Mouse (Mus musculus): ENCODE measurements around the gene Sugct.
A peak's percentile ranks its signal among the peaks of the same experiment; 100 is the strongest.

The Sugct gene

DNA sequence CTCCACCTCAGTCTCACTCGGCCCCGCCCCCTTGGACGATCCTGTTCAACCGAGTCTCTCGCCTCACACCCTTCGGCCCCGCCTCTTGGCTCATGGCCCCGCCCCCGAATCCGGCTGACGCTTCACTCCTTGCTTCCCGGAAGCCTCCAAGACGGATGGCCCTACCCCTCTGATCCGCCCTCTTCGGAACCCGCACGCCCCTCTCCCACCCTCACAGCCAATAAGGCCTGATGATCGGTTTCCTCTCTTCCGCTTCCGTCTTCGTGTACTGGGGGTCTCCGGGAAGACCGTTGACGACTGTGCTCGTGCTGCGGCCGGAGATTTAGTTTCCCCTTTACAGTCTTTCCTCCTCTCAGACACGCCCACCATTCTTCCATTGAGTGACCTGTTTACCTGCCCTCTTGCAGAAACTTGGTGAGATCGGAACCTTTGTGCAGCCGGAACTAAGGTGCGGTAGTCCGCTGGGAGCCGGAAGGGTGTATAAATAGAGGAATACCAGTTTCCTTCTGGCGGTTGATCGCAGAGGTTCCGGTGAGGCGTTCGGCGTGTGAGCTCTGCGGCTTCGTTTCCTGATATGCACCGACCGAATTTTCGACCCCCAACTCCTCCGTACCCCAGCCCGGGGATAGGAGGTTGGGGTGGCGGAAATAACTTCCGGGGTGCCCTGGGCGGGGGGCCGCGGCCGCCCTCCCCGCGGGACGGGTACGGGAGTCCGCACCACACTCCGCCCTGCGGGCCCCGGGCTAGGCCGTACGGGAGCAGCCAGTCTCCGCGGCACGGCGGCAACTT, at the start of gene Sugct, which contains the start of gene Mplkip:
Sugct (minus strand) TSS at position 643 of the 789 bp plus-strand sequence.
Mplkip (plus strand) TSS at position 282 of the 789 bp plus-strand sequence.
- DNase-seq (ENCODE audit: extremely low read depth, low read depth, low spot score): peak; percentile 81

DNA sequence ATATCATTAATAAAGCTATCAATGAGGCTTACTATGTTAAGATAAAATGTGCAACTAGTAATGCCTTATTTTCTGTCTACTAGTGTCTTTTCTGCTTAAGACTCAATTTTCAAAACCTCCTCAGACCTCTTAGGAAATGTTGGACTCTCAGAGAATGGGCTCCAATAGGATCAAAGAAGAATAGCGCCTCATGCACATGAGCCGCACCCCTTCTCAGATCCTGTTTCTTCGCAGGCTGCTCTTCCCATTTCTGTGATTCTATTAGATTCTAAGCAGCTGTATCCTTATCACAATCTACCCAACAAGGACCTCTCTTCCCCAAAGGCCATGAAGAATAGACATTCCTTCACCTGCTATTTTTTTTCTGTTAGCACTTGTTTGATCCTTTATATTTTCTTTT, 33.4 kb upstream of the Sugct start:
- no peak for DNase-seq (ENCODE audit: extremely low read depth, low read depth, low spot score)

DNA sequence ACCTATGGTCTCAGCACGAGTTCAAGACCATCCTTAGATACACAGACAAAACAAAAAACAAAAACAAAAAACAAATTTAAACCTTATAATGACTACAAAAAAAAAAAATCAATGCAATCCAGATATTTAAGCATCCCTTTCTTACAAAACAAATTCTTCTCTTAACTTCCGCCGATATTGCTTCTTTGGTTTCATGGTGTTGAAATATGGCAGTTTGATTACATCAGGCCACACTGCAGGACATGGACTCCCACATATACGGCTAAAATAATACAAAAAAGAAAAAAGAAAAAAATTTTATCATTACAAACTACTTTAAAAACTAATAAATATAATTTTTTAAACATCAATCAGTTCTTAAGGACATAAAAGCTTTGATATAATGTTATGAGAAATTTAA, 32.6 kb upstream of the Sugct start:
- DNase-seq (ENCODE audit: extremely low read depth, low read depth, low spot score): no peak

DNA sequence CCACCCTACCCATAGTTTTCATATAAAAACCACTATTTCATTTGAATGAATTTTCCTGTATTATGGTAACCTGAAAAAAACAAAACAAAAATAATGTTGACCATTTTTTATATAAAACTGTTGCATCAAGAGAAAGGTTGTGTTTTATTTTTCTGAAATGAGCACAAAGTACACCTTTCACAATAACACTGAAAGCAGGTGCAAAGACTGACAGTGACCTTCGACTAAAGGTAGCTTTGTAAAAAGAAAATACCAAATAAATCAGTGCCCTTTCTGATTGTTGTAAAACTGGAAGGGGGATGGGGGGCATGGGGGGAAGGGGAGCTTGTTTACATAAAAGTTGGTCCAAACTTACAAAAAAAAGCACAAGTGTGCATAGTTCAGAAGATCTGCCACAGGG, 22.0 kb upstream of the Sugct start:
- DNase-seq (ENCODE audit: extremely low read depth, low read depth, low spot score): no peak

DNA sequence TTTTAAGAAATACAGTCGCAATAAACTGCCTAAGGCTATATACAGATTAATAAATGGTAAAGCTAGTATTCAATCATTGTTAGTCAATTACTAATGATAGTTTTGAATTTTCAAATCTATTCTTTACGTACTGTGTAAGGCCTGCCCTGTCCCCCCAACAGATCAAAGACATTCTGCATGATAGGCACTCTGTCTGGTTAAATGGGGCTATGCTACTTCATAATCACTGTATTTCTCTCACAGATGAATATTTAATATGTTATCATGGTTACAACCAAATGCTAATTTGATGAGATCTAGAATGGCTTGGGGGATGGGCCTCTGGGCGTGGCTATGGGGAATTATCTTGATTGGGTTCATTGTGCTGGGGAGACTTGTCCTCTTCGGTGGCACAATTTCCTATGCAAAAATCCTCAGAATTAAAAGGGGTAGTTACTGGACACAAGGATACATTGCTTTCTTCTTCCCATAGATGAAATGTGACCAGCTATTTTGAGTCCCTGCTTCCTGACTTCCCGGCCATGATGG, 13.5 kb upstream of the Sugct start:
- DNase-seq (ENCODE audit: extremely low read depth, low read depth, low spot score): no peak

DNA sequence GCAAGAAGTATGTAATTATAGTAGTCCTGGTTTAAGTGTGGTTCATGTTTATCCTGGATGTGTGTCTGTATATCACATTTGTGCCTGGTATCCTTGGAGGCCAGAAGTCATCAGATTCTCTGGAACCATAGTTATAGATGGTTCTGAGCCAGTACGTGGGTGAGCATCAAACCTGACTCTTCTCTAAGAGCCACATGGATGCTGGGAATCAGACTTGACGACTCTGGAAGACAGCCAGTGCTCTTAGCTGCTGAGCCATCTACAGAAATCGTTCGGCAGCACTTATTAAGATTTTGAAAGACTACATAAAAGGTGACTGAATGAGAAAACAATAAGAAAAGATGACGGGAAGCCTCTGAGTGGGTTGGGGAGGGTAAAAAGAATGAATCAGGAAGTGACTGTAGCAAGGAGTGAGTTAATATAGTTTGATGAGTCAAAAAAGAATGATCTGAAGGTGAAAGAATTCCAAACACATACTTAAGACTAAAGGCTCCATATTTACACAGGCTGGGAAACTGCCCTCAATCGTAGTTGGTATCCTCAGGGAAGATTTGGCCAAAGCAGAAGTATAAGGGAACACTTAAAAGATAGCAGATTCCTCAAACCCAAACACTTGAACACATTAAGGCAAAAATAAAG, 10.0 kb upstream of the Sugct start:
- DNase-seq (ENCODE audit: extremely low read depth, low read depth, low spot score): no peak

DNA sequence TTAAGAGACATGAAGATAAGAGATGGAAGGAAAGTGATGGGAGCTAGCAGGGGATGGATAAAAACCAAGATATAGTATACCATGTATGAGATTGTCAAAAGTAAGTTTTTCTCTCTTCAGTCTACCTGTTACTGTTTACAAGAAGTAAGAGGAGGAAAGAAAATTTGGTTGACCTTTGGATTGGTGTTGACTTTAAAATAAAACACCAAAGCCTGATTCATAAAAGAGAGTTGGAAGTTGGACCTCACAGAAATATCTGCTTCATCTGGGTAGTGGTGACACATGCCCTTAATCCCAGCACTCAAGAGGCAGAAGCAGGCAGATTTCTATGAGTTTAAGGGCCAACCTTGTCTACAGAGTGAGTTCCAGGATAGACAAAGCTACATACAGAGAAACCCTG, 7.0 kb upstream of the Sugct start:
- DNase-seq (ENCODE audit: extremely low read depth, low read depth, low spot score): no peak

DNA sequence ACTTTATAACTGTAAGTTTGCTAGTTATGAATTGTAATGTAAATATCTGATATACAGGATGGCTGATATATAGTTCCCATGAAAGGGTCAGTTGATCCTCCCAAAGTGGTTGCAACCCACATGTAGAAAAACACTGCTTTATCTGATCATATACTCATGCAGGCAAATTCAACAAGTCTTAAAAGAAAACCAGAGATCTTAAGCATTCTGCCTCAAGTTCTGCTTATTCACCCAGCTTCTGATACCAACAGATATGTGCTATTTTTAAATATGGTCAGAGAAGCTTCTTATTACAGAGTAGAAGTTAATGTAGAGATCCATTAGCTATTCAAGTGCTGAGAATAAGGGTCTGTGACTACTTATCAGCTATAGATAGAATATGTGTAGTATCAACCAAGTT, 6.0 kb upstream of the Sugct start:
- no peak for DNase-seq (ENCODE audit: extremely low read depth, low read depth, low spot score)

DNA sequence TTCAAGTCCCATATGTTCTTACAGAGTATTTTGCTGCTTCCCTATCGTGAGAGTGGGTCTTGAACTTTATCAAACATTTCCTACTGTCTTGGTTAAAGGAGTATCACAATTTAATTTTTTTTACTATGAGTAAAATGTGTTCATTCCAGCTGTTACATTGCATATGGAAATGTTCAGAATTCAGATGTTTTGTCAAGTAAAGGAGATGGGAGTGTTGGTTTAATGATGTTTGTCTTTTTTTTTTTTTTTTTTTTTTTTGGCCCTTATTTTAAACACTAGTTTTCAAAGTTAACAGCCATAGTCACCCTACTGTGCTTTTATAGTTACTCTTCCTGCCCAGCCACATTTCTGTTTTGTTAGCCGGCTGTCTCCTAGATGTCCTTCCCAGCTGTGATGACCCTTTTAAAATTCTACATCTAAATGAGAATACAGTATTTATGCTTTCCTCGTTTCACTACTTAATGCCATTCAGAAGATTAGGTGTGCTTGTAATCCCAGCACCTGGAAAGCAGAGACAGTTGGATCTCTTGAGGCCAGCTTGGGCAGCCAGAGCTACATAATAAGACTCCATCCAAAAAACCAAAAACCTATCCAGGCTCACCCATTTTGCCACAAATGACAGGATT, 4.8 kb upstream of the Sugct start:
- no peak for DNase-seq (ENCODE audit: extremely low read depth, low read depth, low spot score)

DNA sequence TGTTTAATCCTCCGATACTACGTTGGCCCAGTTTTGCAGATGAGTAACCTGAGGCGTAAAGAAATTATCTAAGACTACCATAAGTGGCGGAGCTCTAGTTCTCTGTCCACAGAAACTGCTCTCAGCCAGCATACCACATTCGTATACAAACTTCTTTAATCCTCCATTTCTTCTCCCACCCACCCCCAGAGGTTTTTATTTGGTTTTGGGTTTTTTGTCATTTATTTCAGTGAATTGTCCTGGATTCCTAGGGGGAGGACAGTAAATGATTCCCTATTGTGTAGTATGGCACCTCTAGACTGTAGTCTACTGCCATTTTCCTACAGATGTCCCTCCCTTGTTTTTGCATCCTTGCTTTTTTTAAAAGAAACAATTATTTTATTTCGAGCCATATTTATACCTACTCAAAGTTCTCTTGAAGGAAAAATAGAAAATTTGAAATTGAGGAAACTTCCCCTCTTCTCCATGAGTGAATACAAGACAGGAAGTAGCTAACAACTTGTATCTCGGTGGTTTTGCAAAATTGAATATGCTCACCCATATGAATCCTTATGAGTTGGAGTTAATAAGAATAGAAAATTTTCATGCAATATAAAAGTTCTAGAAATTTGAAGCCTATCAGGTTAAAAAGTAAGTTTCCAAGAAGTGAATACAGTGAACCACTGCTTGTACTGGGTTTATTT, 686 bp upstream of the Sugct start:
- DNase-seq (ENCODE audit: extremely low read depth, low read depth, low spot score): no peak

DNA sequence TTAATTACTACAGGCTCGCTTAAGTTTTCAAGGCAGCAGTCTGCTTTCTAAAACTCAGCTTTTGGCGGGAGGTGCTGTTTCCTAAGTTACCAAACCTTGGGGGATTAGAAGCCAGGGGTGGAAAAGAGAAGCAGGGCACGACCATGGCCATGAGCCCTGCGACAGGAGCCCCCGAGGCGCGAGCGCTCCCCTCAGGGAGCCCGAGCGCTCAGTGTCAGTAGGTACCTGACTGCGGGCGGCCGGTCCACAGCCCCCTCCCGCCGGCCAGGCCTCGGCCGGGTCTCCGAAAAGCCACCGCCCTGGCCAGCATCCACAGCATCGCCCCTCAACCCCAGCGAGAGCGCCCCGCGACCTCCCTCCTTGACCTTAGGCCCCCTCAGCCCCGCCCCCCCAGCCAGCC, 939 bp downstream of the Sugct start:
- no peak for DNase-seq (ENCODE audit: extremely low read depth, low read depth, low spot score)

DNA sequence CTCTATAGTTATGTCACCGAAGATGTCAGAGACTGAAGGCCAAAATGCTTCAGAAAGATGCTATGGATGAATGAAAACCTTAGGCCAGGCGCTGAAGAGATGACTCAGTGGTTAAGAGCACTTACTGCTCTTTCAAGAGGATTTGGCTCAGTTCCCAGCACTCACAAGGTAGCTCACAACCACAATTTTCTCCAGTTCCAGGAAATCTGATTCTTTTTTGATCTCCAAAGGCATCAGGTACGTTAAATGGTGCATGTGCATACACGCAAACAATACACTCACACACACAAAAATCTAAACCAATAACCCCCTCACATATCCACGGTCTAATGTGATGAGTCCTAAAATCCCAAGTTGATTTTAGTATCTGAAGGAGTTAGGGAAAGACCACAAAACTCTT, 1.5 kb downstream of the Sugct start:
- no peak for DNase-seq (ENCODE audit: extremely low read depth, low read depth, low spot score)

DNA sequence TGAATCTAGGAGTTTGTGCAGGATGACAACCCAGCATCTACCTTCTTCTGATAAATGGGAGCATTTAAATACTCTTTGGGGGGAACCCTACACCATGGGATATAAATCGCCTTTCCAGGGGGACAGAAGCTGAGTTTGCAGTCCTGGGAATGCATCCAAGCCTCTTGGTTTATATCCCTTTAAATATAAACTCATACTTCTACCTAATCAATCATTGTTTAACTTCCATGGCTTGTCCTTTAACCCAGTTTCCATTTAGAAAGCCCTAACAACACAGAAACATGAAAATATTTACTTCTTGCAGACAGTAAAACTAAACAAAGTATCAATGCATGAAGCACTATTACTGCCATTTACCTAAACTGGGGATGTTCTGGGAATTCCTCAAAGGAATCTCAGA, 3.9 kb downstream of the Sugct start:
- no peak for DNase-seq (ENCODE audit: extremely low read depth, low read depth, low spot score)

DNA sequence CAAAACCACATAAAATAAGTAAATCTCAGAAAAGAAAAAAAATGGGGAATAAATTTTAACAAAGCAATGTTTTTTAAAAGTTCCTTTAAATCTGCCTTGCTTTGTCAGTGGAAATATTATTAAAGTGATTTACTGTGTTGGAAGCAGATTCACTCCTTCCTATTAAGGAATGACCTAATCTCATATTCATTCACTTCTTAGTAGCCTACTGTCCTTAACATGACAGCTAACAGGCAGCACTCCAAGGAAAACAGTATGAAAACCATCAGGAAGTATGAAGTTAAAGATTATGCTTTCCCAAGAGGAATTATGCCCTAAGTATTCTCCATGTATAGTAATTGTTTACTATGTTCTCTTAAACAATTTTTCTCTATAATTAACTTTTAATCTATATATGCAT, 4.7 kb downstream of the Sugct start:
- no peak for DNase-seq (ENCODE audit: extremely low read depth, low read depth, low spot score)

DNA sequence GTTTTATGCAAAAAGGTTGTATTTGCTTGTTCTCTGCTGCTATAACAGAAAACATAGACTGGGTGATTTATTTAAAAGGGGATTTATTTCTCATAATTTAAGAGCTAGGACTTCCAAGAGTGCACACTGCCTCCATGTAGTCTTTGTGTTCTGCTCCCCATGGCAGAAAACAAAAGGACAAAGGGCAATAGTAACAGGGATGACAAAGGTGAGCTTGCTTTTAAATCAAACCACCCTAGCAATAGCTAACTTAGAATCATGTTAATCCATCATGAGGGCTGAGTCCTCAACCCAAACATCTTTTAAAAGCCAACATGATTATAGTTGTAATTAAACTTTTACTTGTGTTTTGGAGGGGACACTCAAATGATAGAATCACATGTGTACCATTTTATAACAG, 5.9 kb downstream of the Sugct start:
- no peak for DNase-seq (ENCODE audit: extremely low read depth, low read depth, low spot score)

DNA sequence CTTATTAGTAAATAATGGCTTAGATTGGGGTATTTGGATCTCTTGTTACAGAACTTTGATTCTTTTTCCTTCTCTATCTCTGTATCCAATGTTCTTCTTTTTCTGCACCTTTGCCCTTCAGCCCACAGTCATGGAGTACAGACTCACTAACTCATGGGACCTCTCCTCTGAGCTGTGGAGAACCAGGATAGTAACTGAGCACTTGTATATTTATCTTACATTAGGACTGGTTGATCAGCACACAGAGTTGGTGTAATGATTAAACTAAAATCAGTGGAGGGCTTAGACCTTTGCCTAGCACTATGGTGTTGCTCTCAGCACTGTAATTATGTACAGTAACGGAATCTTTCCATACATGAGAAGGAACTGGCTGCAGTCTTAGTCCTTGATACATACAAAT, 24.2 kb downstream of the Sugct start:
- DNase-seq (ENCODE audit: extremely low read depth, low read depth, low spot score): no peak

DNA sequence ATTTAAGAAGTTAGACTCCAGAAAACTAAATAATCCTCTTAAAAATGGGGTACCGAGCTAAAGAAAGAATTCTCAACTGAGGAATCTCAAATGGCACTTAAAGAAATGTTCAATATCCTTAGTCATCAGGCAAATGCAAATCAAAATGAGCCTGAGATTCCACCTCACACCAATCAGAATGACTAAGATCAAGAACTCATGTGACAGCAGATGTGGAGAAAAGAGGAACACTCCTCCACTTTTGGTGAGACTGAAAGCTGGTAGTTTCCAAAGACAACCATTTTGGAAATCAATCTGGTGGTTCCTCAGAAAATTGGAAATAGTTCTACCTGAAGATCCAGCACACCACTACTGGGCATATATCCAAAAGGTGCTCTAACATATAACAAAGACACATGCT, 28.0 kb downstream of the Sugct start:
- DNase-seq (ENCODE audit: extremely low read depth, low read depth, low spot score): no peak

DNA sequence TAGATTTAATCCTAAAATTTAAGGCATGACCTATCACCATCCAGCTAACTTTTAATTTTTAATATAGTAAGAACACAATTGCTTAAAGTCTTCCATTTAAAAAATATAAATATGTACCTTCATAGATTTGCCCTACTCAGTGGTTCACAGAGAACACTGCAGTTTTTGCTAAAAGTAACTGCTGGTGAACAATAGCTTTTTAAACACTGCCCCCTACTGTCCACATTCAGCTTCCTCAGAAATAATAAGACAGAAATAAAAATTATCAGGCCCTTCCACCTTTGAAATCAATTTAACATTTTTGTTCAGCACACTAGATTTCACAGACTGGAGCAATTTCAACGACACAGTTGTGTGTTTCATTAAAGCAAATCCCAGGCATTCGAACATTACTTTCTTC, 53.1 kb downstream of the Sugct start:
- no peak for DNase-seq (ENCODE audit: extremely low read depth, low read depth, low spot score)

DNA sequence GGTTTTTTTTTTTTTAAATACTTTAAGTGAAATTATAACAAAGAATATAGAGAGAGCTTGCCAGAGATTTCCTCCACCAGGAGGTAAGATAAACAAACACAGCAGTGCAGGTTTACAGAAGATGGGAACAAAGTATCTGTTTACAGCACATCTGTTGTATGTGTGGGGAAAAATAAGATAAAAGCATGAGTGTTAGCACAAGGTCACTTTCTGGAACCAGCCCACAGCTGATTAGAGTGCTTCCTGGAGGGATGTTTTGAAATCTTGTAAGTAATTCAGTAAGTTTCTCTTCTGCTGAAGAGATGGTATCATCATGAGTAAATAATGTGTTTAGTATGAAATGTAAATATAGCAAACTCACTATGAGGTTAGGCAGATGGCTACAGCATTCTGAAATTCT, 57.3 kb downstream of the Sugct start:
- no peak for DNase-seq (ENCODE audit: extremely low read depth, low read depth, low spot score)

DNA sequence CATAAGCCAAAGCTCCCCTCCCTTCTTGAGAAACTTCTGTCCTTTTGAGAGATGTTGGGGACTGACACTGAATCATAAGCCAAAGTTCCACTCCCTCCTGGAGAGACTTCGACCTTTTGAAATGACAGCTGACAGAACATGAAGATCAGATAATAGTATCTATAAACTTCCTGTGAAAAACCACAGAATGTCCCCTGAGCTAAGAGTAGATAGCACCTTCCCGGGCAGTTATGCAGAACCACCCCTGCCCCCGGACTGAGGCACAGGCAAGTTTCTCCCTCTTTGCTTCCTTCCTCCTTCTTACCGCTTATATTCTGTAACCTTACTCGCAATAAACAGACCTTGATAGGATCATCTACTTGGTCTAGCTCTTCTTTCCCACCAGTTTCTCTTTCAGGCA, 68.2 kb downstream of the Sugct start:
- no peak for DNase-seq (ENCODE audit: extremely low read depth, low read depth, low spot score)

DNA sequence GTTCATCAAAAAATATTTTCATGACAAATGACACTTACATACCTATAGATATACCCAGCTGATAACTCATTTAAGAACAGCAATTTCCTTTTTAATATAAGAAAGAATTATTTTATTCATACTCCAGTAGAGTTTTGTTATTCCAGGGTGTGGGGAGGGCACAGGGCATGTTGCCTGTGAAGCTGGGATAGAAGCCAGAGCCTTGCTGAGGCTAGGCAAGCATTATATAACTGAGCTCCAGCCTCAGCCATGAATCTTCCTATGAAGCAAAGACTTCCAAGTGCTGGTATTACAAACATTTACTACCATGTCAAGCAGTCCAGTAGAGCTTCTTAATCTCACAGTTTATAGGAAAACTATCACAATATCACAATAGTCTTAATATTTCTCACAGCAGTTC, 70.4 kb downstream of the Sugct start:
- no peak for DNase-seq (ENCODE audit: extremely low read depth, low read depth, low spot score)
